Mouse (Mus musculus) CD8-positive naive resting alpha-beta T cell, adult 2 months (primary cell): ENCODE data around the gene Gm49387.
A peak's percentile ranks its signal among the peaks of the same experiment; 100 is the strongest.

ENCODE experiments used
- DNase-seq, 2 experiments: peaks; one replicate each; pipeline ENCODE4 v3.0.0; 2022; ENCODE audit warnings: low read depth in 2 of 2, low spot score in 2 of 2

The Gm49387 gene

DNA sequence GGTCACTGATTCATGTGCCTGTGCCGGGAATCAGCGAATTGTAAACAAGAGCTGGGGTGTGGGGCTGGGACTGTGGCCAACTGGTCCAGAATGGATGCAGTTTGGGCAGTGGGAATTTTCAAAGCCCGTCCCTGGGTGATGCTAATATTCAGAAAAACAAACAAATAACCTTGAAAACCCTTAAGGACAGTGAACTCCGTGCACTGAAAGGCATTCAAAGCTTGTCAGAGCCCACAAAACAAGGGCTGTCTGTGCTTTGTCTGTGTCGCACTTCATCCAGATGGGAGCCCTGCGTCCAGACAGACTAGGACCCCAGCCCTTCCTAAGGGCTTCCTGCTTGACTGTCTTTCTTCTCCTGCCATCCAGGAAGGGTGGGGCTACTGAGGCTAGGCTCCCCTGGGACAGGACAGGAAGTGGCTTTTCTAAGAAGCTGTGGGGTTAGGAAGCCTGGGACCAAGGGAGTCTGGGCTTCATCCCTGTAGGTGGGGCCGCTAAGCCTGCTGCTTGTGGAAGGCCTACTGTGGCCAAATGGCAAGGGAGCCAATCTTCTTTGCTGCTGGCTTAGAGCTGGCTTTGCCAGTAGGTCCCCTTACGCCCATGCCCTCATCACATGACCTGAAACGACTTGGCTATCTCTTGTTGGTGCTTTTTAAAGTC, 22.0 kb upstream of the Gm49387 start:
- DNase-seq: no peak

DNA sequence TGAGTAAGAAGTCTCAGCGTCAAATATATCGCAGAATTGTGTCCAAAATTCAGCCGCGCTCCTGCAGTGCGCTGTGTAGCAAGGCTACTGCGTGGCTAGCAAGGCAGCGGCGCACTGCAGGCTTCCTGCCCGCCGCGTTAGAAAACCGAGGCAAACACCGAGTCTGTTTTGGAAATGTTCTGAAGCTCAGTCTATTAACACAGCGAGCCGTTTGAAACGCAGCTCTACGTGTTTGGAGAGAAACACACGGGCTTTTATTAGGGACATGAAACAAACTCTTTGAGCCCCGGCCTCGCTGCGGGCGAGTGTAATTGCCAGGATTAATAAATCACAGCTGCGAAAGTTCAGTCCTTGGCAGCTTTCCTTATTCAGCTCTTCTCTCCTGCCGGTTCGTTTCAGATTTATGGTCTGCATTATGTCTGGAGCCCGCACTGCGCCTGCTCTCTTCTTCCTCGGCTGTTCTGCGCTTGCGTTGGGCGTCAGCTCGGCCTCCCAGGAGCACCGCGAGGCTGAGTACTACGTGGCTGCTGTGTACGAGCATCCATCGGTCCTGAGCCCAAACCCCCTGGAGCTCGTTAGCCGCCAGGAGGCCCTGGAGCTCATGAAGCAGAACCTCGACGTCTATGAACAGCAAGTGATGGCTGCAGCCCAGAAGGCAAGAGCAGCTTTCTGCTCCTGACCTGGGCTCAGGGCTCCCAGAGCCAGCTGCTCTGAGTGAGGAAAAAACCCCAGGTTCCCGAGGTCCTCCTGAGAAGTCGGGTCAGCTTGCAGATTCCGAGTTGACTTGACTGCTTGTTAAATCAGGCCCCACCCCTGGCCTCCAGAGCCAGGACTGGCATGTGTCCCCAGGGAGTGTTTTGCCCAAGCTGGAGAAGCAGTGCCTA, 21.2 kb upstream of the Gm49387 start:
- DNase-seq: peak; percentile 65 to 70

DNA sequence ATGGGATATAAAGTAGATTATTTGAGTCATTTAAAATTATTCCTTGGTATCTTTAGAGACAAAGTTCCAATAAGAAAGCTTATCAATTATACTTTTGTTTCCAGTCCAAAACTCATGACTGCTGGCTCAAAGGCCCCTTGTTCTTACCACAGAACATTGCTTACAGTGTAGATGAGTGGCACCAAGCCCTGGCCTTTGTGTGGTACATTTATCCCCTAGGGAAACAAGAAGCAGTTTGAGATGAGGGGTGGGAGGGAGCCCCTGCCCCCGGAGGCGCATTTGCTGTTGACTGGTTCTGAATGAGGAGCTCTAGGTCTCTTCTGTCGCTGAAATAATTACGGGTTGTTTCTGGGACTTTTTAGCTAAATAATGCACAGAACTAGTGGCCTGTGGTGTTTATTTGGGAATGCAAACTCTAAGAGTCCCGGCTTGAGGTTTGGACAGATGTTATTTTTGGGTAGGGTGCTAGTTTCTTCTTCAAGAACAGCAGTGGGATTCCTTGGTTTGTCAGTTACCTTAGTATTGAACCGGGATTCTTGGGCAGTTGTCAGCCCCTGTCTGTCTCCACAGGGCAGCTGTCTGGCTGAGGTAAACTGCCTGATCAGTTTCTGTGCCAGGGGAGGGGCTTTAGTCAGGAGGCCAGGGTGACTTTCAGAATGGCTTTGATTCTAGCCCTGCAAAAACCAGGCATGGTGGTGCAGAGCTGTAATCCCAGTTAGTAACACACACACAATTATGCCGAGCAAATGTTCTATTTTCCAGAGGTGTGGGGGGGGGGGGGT, 19.8 kb upstream of the Gm49387 start:
- no peak for DNase-seq

DNA sequence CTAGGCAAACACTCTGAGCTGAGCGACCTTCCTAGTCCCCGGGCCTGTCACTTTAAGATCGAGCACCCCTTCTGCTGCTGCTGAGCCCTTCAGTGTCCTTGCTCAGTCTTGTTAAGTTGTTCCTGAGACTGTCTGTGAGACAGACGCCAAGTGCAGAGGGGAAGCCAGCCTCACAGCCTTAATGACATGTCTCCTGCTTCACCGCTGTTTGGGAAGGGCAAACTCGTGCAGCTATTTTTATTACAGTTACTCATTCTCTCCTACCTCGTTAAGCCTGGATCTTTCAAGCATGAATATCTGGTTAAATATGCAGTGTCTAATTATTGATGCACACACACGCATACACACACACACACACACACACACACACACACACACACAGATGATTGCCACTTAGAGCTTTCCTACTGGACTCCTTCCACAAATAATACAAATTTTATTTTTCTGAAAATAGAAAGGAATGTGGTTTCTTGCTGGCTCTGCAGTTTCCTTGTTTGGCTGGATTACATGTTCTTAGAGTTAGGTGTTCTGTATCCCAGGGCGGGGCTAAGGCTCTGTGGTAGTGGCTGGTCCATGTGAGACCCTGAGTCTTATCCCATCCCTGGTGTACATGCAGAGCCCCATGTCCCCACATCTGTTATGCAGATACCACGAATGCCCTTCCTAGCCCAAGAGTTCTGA, 19.0 kb upstream of the Gm49387 start:
- no peak for DNase-seq

DNA sequence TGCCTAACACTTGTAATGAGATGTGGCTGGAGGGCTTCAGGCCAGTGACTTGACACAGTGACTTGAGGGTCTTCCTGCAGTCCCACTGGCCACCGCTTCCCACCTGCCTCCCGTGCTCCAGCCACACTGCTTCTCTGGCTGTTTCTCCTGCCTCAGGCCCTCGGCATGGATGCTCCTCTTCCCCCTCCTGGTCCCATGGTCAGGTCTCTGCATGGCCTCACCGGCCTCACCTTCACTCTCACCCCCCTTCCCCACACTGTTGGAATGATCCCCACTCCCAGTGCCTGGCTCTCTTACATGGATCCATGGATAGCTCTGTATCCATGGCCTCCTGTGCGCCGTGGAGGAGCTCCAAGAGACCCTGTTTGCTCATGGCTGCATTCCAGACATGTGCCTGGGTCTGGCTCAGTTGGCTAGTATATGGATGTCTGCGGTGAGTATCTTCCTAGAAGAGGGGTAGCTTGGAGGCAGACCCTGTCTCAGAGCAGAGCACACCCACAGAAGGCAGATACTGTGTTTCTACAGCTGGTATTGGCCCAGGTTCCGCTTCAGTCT, 17.5 kb upstream of the Gm49387 start:
- DNase-seq: no peak

DNA sequence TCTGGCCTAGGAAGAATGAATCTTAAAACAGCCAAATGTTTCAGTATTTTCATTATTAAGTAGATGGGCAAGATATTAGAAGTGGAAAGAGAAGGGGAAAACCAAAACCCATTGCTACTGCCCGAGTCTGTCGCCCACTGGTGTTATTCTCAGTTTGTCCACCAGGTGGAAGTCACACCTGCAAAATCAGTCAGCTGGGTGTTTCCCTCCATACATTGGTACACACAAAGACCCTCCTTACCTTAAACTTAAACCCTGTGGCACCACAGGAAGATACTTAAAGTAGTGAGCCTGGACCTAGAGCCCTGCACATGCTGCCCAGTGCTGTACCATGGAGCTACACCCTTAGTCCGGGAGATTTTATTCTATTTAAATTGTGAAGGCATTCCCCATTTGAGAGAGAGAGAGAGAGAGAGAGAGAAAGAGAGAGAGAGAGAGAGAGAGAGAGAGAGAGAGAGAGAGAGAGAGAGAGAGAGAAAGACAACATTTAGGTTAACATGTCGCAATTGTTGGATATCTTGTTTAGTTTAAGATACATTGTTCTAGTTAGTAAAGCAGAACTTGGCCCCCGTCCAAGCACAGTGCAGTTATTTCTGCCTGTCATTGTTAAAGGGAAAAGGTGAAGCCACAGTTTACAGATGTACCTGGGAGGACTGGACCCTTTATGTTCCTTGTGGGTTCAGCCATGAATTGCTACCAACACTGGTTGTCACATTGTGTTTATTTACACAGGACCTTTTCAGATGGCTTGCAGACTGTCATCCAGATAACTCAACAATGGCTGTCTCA, 16.4 kb upstream of the Gm49387 start:
- DNase-seq: peak; percentile 64 to 74

DNA sequence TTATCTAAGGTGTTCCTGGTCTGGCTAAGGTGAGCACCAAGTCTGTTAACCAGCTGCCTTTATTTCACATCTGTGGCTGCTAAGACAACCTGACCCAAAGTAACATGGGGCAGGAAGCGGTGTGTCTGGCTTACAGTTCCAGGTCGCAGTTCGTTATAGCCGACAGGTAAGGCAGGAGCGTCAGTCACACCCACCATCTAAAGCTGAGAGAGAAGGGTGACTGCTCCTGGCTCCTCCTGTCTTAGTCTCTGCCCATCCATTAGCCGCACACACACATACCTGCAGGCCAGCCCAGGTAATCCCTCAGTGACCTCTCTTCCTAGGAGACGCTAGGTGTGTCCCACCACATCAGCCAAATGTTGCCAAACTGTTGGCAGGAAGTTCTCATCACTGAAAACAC, 15.7 kb upstream of the Gm49387 start:
- no peak for DNase-seq

DNA sequence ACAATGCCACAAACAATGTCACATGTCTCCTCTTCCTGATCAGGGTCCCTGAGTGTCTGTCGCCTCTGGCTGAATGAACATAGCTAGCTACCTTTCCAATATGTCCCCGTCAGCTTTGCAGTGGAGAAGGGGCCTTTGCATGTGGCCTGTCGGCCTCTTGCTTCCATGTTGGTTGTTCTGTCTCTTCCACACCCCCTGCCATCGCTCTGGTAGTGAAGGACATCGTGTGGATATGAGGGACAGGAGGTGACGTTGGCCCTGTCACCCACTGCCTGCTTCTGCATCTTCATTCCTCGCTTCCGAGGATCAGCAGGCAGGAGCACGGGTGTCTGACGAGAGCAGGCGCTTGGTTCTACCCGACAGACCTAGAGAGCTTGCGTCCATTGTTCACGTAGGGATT, 14.7 kb upstream of the Gm49387 start:
- no peak for DNase-seq

DNA sequence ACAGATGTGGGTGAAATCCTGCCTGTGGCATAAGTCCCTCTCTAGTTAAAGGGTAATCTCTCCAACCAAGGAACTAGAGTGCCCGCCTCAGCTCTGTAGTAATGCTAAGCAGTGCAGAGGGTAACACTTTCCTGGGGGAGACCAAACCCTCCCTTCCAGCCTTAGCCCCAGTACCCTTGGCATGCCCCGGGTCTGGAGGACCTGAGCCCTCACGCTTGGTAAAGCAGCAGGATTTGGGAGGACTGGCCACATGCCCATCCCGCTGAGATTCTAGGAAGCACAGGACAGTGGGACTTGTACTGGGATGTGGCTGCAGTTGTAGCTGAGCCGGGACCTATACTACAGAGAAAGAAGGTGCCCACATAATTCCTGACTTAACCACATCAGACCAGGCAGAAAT, 14.1 kb upstream of the Gm49387 start:
- no peak for DNase-seq

DNA sequence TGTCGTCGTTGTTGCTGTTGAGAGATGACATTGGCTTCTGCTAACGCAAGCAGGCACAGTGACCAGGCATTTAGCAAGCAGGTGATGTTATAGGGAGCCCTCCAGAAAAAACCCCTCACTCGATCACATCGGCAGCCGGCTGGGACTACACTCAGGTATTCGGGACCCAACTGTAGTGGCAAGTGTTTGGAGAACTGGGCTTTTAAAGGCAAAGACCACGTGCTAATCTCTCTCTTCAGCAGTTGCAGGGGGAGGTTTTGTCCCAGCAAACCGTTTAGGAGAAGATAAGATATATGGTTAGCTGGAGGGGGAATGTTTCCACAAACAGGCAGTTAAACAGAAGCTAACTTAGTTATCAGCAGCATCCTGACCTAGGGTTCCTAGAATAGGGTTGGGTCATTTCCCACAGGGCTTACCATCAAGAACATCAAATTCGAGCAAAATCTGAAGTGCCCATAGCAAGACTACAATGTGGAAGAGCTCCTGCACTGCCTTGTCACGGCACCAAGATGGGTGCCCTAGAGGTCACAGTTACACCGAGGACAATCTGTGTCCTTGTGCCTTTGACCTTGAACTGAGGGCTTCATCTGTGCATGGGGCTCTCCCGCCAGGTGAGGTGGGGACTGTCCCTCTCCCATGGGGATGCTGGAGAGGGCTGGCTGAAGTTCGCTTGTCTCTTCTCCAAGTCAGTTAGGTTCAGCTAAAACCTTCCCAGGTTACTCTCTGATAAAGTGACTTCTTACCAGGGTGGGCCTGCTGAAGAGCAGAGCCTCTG, 12.6 kb upstream of the Gm49387 start:
- no peak for DNase-seq

DNA sequence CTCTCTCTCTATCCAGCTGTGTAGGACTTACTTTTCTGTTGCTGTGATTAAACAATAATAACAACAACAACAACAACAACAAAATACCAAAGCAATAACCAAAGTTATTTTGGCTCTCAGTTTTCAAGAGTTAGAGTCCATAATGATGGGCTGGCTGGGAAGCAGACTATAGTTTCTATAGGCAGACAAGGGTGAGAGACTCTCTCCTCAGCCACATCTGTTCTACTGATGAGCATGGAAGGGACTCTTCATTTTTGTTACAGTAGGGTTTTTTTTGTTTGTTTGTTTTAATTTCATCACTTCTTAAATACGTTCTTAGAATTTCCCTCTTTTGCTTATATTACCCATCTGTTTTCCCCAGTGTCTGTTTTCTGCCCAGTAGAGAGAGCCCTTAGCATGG, 11.9 kb upstream of the Gm49387 start:
- no peak for DNase-seq

DNA sequence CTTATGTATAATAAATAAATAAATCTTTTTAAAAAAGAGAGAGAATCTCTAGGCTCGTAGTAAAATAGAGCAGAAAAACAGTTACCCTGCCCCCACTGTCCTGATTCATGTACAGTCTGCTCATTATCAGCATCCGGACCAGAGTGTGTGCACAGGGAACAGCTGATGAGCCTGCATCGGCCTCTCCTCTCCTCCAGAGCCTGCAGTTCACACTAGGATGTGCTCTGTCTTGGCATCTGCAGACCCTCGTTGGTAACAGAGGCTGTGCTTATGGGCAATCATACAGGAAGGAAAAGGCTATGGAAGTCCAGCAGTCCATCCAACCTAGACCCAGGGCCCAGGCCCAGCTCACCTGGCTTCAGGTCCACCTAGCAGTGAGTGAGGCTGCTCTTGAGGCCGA, 11.4 kb upstream of the Gm49387 start:
- no peak for DNase-seq

DNA sequence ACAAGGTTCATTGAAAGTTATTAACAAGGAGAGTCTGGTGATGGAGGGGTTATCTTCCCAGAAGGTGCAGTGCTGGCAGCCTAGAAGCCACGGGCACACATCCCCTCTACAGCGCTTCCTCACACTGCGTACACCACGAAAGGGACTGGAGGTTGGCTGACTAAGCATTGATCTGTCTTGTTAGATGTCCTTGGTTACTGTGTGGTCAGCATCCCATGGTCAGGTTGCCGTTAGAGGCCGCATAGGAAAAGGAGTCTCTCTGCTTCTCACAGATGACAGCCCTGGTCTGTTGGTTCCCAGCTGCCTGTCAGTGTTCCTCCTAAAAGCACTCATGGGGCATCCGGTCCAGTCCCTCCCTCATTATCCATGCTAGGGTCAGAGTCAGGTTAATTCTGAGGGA, 10.5 kb upstream of the Gm49387 start:
- no peak for DNase-seq

DNA sequence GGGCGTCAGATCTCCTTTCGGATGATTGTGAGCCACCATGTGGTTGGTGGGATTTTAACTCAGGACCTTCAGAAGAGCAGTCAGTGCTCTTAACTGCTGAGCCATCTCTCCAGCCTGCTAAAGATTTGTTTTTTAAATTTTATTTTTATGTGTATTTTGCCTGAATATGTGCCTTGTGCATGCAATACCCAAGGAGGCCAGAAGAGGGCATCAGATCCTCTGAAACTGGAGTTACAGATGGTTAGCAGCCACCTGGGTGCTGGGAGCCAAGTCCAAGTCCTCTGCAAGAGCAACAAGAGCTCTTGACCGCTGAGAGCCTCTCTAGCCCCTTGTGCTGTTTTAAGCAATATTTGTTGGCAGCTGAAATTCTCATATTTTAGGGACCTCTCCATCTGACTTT, 9.7 kb upstream of the Gm49387 start:
- DNase-seq: no peak

DNA sequence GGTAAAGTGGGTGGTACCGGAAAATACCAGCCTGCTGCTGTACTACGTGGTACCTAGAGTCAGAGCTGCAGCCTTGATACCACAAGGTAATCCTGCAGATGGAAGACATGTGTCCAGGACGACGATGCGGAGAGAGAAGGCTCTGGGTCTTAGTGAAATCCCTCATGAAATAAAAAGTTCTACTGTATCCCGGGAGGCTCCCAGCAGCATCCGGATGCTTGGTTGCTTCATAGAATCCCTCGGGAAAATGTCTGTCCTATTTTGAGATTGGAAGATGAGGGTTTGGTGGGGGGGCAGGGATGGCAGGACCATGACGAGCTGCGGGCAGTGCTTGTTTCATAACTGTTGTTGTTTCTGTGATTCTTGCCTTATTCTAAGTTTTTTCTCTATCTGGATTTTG, 7.3 kb upstream of the Gm49387 start:
- no peak for DNase-seq

DNA sequence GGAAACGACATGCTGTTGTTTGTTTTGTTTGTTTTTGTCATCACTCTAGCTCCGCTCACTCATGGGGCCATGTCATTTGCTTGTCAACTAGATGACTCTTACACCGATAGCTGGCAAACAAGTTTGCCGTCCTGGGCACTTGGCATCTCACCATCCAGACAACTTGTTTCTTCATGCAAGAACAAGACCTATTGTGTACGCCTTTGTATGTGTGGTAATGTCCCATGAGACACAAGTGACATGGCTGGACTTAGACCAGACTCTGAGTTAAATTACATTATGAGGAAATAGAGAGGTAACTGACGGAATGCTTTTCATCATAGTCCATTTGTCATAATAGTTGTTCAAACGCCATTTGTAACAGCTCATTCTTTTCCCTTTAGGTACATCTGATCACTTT, 5.2 kb upstream of the Gm49387 start:
- no peak for DNase-seq

DNA sequence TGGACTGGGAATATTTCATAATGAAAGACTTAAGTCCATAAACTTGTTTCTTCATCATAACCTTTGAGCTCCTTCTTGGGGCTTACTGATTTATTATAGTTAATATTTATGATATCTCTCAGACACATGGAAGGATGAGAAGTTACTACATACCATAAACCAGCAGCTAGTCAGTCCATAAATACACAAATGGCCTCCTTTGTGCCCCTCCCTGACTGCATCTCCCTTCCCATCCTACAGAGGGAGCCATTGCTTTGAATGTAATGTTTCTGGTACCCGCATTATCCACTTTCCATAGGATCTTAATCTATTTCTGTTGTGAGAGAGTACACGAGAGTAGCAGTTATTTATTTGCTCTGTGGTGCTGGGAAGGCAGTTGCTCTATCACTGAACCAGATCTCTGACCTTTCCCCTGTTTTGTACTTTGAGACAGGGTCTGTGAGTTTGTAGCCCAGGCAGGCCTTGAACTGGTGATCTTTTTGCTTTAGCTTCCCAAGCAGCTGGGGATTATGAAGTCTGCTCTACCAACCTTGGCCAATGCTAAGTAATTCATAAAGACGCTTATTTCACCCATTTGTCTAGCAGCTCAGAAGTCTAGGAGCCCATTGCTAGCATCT, 4.4 kb upstream of the Gm49387 start:
- no peak for DNase-seq

DNA sequence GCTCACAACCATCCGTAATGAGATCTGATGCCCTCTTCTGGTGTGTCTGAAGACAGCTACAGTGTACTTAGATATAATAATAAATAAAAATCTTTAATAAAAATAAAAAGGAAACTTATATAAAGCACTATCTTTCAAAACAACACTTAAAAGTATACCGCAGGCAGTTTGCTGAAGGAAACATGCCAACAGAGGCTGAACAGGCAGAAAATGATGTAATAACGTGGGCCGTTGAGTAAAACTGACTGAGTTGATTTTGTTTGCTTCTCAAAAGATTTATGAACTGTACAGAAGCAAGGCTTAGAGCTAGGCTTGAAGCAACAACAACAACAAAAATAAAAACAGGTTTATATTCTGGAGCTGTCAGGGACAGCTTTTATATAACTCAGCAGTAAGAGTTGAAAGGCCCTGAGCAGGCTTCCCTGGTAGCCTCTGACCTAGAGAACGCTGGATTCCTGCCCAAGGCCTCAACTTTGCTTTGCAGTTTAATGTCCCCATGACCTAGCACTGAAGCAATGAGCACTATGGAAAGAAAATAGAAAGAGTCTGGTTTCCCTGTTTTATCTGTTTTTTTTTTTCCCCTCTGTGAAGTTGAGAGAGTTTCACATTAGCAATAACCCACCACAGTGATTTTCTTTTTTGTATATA, 3.6 kb upstream of the Gm49387 start:
- no peak for DNase-seq
